Mouse (Mus musculus): Measurements from ENCODE around the gene Ap3m1. TPM values are rescaled to one million over a fixed set of nuclear protein-coding genes. Genes with fewer than 3 reads are reported as not detected.

Gene Ap3m1
- total and polyA plus RNA-seq, 2 experiments from 2014 or later: 50.1 to 67.6 TPM

DNA sequence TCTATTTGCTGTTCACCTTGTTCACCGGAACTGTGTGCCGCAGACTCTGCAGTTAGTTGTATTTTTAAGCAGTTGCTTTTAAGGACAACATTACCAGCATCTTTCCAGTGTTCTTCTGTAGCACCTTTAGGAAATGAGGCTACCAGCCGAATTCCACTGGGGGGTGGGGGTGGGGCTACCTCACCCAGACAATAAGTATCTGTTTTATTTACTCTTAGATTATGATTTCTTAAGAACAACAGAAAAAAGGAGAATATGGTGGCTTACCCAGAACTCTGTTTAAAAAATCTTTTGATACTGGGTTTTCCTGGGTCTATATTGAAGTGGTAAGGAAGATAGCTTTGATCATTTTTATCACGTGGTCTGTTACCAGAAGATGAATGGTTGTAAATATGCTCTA, 18.0 kb downstream of the Ap3m1 start:
- ATAC-seq (ENCODE audit: low FRiP score): no peak
- TF ChIP-seq CTCF (IDR thresholded peaks at IDR 0.05): no peak
- Histone ChIP-seq H3K27me3 (ENCODE audit: insufficient read depth, low read length) (no peaks in the 10 kb centered on the region), H3K9me3 (ENCODE audit: low read length) (no peaks in the 10 kb centered on the region), H3K4me1 (ENCODE audit: insufficient read depth, low read length) (no peaks in the 10 kb centered on the region), H3K4me3 (ENCODE audit: low read depth, low read length) (no peak overlapping the region), H3K9ac (replicated peaks; ENCODE audit: low read length, poor library complexity, severe bottlenecking) (no peak overlapping the region), H3K4me2 (ENCODE audit: low read depth, low read length, poor library complexity, severe bottlenecking) (no peak overlapping the region), H3K36me3 (ENCODE audit: insufficient read depth, low read length) (peaks cover 32% of the 10 kb centered on the region), H3K27ac (ENCODE audit: low read depth, low read length) (no peak overlapping the region)
- 93% methylated on average over 4 of the region's 4 CpGs for WGBS
- no peak for DNase-seq (ENCODE audit: low spot score)

- Histone ChIP-seq H3K4me2 (ENCODE audit: low read depth, low read length, poor library complexity, severe bottlenecking) (no peak overlapping the region), H3K4me3 (ENCODE audit: low read depth, low read length) (no peak overlapping the region), H3K27me3 (ENCODE audit: insufficient read depth, low read length) (no peaks in the 10 kb centered on the region), H3K9ac (replicated peaks; ENCODE audit: low read length, poor library complexity, severe bottlenecking) (no peak overlapping the region), H3K9me3 (ENCODE audit: low read length) (no peaks in the 10 kb centered on the region), H3K36me3 (ENCODE audit: insufficient read depth, low read length) (peaks cover 30% of the 10 kb centered on the region), H3K4me1 (ENCODE audit: insufficient read depth, low read length) (no peaks in the 10 kb centered on the region), H3K27ac (ENCODE audit: low read depth, low read length) (no peak overlapping the region)
- 66% methylated on average over 6 of the region's 6 CpGs for WGBS
- DNase-seq (ENCODE audit: low spot score) (peak; percentile 36), ATAC-seq (ENCODE audit: low FRiP score) (no peak)
- no peak for TF ChIP-seq CTCF (IDR thresholded peaks at IDR 0.05)
These were observed 20.4 kb downstream of the Ap3m1 start for GRCm38 (mm10) chr14:21031783-21032511.

GRCm38 (mm10) chr14:21029025-21029659, 23.2 kb downstream of the Ap3m1 start:
- 88% methylated on average over 11 of the region's 11 CpGs for WGBS
- H3K36me3 ChIP-seq (ENCODE audit: insufficient read depth, low read length): peaks cover 21% of the 10 kb centered on the region
- H3K4me3 ChIP-seq (ENCODE audit: low read depth, low read length): no peak overlapping the region
- no peak overlapping the region for H3K9ac ChIP-seq (replicated peaks; ENCODE audit: low read length, poor library complexity, severe bottlenecking)
- H3K27ac ChIP-seq (ENCODE audit: low read depth, low read length): no peak overlapping the region
- DNase-seq (ENCODE audit: low spot score): no peak
- ATAC-seq (ENCODE audit: low FRiP score): 0 out of 2 replicates have a peak, but pooled peaks have one; percentile 27
- TF ChIP-seq CTCF (IDR thresholded peaks at IDR 0.05): no peak
- H3K4me2 ChIP-seq (ENCODE audit: low read depth, low read length, poor library complexity, severe bottlenecking): no peak overlapping the region
- no peaks in the 10 kb centered on the region for H3K27me3 ChIP-seq (ENCODE audit: insufficient read depth, low read length)
- no peaks in the 10 kb centered on the region for H3K4me1 ChIP-seq (ENCODE audit: insufficient read depth, low read length)
- no peaks in the 10 kb centered on the region for H3K9me3 ChIP-seq (ENCODE audit: low read length)

GRCm38 (mm10) chr14:21027542-21027941, 24.8 kb downstream of the Ap3m1 start:
- H3K27ac ChIP-seq (ENCODE audit: low read depth, low read length): no peak overlapping the region
- H3K4me1 ChIP-seq (ENCODE audit: insufficient read depth, low read length): no peaks in the 10 kb centered on the region
- ATAC-seq (ENCODE audit: low FRiP score) (no peak), DNase-seq (ENCODE audit: low spot score) (no peak)
- H3K27me3 ChIP-seq (ENCODE audit: insufficient read depth, low read length): no peaks in the 10 kb centered on the region
- H3K4me3 ChIP-seq (ENCODE audit: low read depth, low read length): no peak overlapping the region
- peaks cover 17% of the 10 kb centered on the region; the same call in 1 of the 2 replicates for H3K36me3 ChIP-seq (ENCODE audit: insufficient read depth, low read length)
- H3K9ac ChIP-seq (replicated peaks; ENCODE audit: low read length, poor library complexity, severe bottlenecking): no peak overlapping the region
- TF ChIP-seq CTCF (IDR thresholded peaks at IDR 0.05): no peak
- H3K4me2 ChIP-seq (ENCODE audit: low read depth, low read length, poor library complexity, severe bottlenecking): no peak overlapping the region
- no peaks in the 10 kb centered on the region for H3K9me3 ChIP-seq (ENCODE audit: low read length)

- DNase-seq (ENCODE audit: low spot score): peak; percentile 9
- Histone ChIP-seq H3K27me3 (ENCODE audit: insufficient read depth, low read length) (no peaks in the 10 kb centered on the region), H3K4me3 (ENCODE audit: low read depth, low read length) (no peak overlapping the region), H3K27ac (ENCODE audit: low read depth, low read length) (no peak overlapping the region), H3K4me2 (ENCODE audit: low read depth, low read length, poor library complexity, severe bottlenecking) (no peak overlapping the region), H3K9me3 (ENCODE audit: low read length) (no peaks in the 10 kb centered on the region), H3K36me3 (ENCODE audit: insufficient read depth, low read length) (peaks cover 10% of the 10 kb centered on the region), H3K9ac (replicated peaks; ENCODE audit: low read length, poor library complexity, severe bottlenecking) (no peak overlapping the region), H3K4me1 (ENCODE audit: insufficient read depth, low read length) (no peaks in the 10 kb centered on the region)
- whole genome bisulfite sequencing: 79% methylated on average over 8 of the region's 8 CpGs
- no peak for ATAC-seq (ENCODE audit: low FRiP score)
- no peak for TF ChIP-seq CTCF (IDR thresholded peaks at IDR 0.05)
These were observed 31.9 kb downstream of the Ap3m1 start for GRCm38 (mm10) chr14:21020435-21020834.

DNA sequence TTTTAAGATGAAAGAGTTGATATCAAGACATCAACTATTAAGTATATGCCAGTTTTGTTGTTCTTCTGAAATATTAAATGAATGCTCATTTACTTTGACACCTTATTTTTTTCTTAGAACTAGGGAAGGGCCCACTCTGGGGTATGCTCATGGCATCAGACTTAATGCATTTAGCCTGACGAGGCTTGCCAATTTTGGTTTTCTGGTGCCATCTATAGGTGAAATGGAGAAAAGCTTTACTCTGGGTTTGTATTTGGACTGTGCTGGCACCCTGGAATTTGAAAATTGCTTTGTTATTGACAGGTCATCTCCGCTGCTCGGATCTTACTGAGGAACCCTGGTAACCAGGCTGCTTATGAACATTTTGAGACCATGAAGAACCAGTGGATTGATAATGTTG, 33.3 kb downstream of the Ap3m1 start:
- 25% methylated on average over 3 of the region's 3 CpGs for WGBS

More for the DNA sequence above, 33.3 kb downstream of the Ap3m1 start:
- peak; percentile 84 for TF ChIP-seq CTCF (IDR thresholded peaks at IDR 0.05)
- Histone ChIP-seq H3K4me1 (ENCODE audit: insufficient read depth, low read length) (no peaks in the 10 kb centered on the region), H3K9ac (replicated peaks; ENCODE audit: low read length, poor library complexity, severe bottlenecking) (no peak overlapping the region), H3K27ac (ENCODE audit: low read depth, low read length) (no peak overlapping the region), H3K4me3 (ENCODE audit: low read depth, low read length) (no peak overlapping the region), H3K9me3 (ENCODE audit: low read length) (no peaks in the 10 kb centered on the region), H3K36me3 (ENCODE audit: insufficient read depth, low read length) (peaks cover 14% of the 10 kb centered on the region), H3K27me3 (ENCODE audit: insufficient read depth, low read length) (no peaks in the 10 kb centered on the region), H3K4me2 (ENCODE audit: low read depth, low read length, poor library complexity, severe bottlenecking) (no peak overlapping the region)
- ATAC-seq (ENCODE audit: low FRiP score) (peak; percentile 87), DNase-seq (ENCODE audit: low spot score) (peak; percentile 83)

Data from midbrain, postnatal 0 days (tissue).